Mouse (Mus musculus) sigmoid colon, adult 10 weeks (tissue): ENCODE measurements around the gene Csnk2a2. TPM values are rescaled to one million over a fixed set of nuclear protein-coding genes. Genes with fewer than 3 reads are reported as not detected.

Experiments
- polyA plus RNA-seq: library from polyadenylated mRNA; stranded (reverse); fragments of 350-450 nt; fragmentation: Illumina TruSeq; extraction: RNeasy Lipid Tissue Mini Kit (QIAGEN cat#74804); gene quantifications from one replicate; pipeline ENCODE4 v1.2.3, GENCODE M21; 2014; ENCODE audit warnings: low read depth, low replicate concordance

Csnk2a2 gene
- 162 TPM for polyA plus RNA-seq

DNA sequence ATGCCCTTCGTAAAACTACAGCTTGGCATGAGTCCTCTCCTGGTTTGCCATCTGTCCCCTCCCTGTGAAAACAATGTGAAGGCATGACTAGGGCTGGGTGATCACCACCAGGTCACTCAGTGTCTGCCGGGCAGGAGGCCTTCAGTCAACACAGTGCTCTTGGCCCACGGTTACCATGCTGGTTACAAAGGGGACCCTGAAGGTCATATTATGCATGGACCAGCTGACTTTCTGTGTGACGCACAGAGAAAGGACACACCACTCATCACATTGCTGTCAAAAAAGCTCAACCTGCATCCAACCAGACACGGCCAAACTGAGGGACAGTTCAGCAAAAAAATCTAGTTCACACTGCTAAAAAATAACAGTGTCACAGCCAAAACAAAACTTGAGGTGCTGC, at the start of gene Csnk2a2:
Gene Csnk2a2 (minus strand): TSS at position 34 of the 400 bp plus-strand sequence.

GRCm38 (mm10) chr8:95533584-95534387, 43.9 kb upstream of the Csnk2a2 start, which contains the start of gene Ccdc113:
Gene Ccdc113, plus strand, starts transcription at chr8:95534085.

DNA sequence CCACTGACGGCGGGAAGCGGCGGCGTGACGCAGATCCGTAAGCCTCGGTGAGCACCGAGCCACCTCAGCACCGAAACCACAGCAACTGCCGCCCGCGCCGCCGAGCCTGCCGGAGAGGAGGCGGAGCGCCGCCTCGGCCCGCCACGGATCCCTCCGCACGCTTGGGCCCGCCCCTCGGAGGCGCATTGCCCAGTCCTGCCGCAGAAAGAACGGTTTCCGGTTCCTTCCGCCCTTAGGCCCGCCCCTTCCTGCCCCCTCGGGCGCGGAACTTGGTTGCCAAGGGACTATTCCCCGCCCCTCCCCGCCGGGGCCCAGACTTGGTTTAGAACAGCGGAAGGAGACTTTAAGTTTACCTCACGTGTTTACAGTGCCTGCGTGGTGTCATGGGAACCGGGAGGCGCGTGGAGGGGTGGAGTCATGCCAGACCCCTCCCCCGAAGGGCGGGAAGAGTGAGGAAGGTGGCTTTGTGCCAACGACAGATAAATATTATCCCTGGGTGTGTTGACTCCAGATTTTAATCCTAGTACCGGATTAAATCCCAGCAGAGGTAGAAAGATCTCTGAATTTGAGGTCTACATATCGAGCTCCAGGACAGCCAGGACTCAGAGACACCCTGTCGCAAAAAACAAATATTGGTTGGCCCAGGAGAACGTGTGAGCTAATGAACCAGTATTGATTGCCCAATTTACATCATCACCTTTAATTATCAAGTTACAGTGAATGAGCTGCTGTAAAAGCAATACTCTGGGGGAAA, 55.0 kb downstream of the Csnk2a2 start, which contains the start of gene Cfap20:
Gene Cfap20 (minus strand): TSS at position 184 of the 754 bp plus-strand sequence.

Other genes with a start within 250 kb of the Csnk2a2 start
- 0.22 TPM for gene Cngb1, start 183.5 kb downstream of the Csnk2a2 start, polyA plus RNA-seq
- gene Tepp, start 179.5 kb downstream of the Csnk2a2 start, polyA plus RNA-seq = not detected
- gene Zfp319, start 158.1 kb downstream of the Csnk2a2 start, polyA plus RNA-seq = 1.8 TPM
- 2.1 TPM for gene Usb1, start 157.8 kb downstream of the Csnk2a2 start, polyA plus RNA-seq
- 3.1 TPM for gene Mmp15, start 137.8 kb downstream of the Csnk2a2 start, polyA plus RNA-seq
- gene Cfap20, start 55.2 kb downstream of the Csnk2a2 start, polyA plus RNA-seq = 73.4 TPM
- not detected for gene Ccdc113, start 44.0 kb upstream of the Csnk2a2 start, polyA plus RNA-seq
- gene Prss54, start 86.3 kb upstream of the Csnk2a2 start, polyA plus RNA-seq = not detected
- gene Gins3, start 143.4 kb upstream of the Csnk2a2 start, polyA plus RNA-seq = 4.8 TPM
- gene Ndrg4, start 186.9 kb upstream of the Csnk2a2 start, polyA plus RNA-seq = 4.9 TPM
- gene Setd6, start 225.8 kb upstream of the Csnk2a2 start, polyA plus RNA-seq = 9.8 TPM